Mouse (Mus musculus): ENCODE data around the gene B020004J07Rik. TPM values are rescaled to one million over a fixed set of nuclear protein-coding genes. Genes with fewer than 3 reads are reported as not detected.
A peak's percentile ranks its signal among the peaks of the same experiment; 100 is the strongest.
"Not testable (repeated sequence)": the region's sequence is repeated elsewhere in the genome, so short reads cannot be mapped to it uniquely, and the experiment has no call there.

Gene B020004J07Rik
- not detected for total RNA-seq (2021)

DNA sequence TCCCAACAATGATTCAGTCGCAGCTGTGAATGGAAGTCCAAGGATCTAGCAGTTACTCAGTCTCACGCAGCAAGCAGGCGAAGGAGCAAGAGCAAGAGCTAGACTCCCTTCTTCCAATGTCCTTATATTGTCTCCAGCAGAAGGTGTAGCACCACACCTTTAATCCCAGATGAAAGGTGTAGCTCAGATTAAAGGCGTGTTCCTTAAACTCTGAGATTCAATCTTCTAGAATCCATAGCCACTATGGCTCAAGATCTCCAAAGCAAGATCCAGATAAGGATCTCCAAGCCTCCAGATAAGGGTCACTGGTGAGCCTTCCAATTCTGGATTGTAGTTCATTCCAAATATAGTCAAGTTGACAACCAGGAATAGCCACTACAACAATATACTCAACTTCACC lies at the start of gene B020004J07Rik:
Gene B020004J07Rik (minus strand): TSS at position 101 of the 400 bp plus-strand sequence.
- DNase-seq (ENCODE audit: low spot score in 2 of 2); intact Hi-C loops (cut with DNase I): not testable (repeated sequence)

GRCm38 (mm10) chr4:101889377-101889776 lies 45.6 kb upstream of the B020004J07Rik start:
- no peak for DNase-seq (ENCODE audit: low spot score in 2 of 2)
- intact Hi-C loops (cut with DNase I), result no loop called here

GRCm38 (mm10) chr4:101883641-101884040 lies 39.8 kb upstream of the B020004J07Rik start:
- DNase-seq (ENCODE audit: low spot score in 2 of 2), result no peak
- intact Hi-C loops (cut with DNase I), result no loop called here

GRCm38 (mm10) chr4:101875687-101876086 lies 31.9 kb upstream of the B020004J07Rik start:
- intact Hi-C loops (cut with DNase I); DNase-seq (ENCODE audit: low spot score in 2 of 2): not testable (repeated sequence)

GRCm38 (mm10) chr4:101872031-101872430 lies 28.2 kb upstream of the B020004J07Rik start:
- intact Hi-C loops (cut with DNase I); DNase-seq (ENCODE audit: low spot score in 2 of 2): not testable (repeated sequence)

DNA sequence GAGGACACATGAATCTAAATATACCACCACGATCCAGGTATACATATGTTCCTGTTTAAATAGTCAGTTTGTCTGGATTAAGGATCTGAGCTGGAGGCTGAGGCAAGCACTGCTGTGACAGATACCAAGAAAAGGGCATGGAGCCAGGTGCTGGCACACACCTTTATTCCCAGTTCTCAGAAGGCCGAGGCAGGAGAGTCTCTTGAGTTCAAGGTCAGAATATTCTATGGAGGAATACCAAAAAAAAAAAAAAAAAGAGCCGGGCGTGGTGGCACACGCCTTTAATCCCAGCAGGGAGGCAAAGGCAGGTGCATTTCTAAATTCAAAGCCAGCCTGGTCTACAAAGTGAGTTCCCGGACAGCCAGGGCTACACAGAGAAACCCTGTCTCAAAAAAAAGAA lies 18.5 kb upstream of the B020004J07Rik start:
- intact Hi-C loops (cut with DNase I), result loop anchor here (5.0 kb wide), 1 partner anchor 110 kb away; no protein-coding TSS in a partner anchor
- DNase-seq (ENCODE audit: low spot score in 2 of 2), result no peak

DNA sequence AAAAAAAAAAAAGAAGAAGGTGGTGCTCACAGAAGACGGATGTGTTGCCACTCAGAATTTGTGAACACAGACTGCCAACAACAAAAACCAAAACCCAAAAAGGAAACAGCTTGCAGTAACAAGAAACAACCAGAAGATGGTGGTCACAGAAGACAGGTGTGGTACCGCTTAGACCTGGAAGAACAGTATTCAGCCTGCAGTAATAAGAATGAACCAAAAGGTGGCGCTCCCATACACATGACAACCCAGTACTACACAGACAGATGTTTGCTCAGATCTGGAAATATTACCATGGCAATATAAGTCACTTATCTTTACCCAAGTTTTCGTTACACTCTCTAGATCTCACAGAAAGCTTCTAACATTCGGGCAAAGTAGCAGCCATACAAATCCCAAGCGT lies 17.1 kb upstream of the B020004J07Rik start:
- peak; percentile 56 to 68 for DNase-seq (ENCODE audit: low spot score in 2 of 2)
- intact Hi-C loops (cut with DNase I), result loop anchor here (2.0 to 5.0 kb wide), 2 partner anchors 111 to 138 kb away; no protein-coding TSS in a partner anchor

DNA sequence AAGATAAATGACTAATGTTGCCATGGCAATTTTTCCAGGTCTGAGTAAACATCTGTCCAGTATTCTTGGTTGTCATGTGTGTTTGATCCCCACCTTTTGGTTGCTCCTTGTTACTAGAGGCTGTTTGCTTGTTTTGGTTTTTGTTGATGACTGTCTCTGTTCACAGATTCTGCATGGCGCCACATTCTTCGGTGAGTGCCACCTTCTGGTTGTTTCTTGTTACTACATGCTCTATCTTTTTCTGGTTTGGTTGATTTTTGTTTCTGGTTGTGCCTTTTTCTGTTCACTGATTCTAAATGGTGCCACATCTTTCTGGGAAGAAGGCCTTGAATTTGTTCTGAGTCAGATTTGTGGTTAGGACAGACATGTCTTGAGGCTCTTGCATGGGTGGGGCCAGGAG lies 7.1 kb upstream of the B020004J07Rik start:
- intact Hi-C loops (cut with DNase I), result no loop called here
- no peak for DNase-seq (ENCODE audit: low spot score in 2 of 2)

Other genes starting within 250 kb of the B020004J07Rik start
- 10 to 100 TPM; 26.4 to 27.8 TPM for gene Leprot, start 196.3 kb downstream of the B020004J07Rik start, total RNA-seq (2021)
- 1 to 10 TPM; 3.7 to 3.8 TPM for gene Lepr, start 126.6 kb downstream of the B020004J07Rik start, total RNA-seq (2021)
- not detected for gene C130073F10Rik, start 49.8 kb upstream of the B020004J07Rik start, total RNA-seq (2021)
- not detected for gene Gm12800, start 65.1 kb upstream of the B020004J07Rik start, total RNA-seq (2021)
- not detected for gene Gm12794, start 96.4 kb upstream of the B020004J07Rik start, total RNA-seq (2021)
- not detected for gene Gm12790, start 137.0 kb upstream of the B020004J07Rik start, total RNA-seq (2021)
- gene Gm12789, start 142.6 kb upstream of the B020004J07Rik start, total RNA-seq (2021), result not detected
- 100 to 1,000 TPM; 116 to 134 TPM for gene Pde4b, start 243.5 kb upstream of the B020004J07Rik start, total RNA-seq (2021)